Mouse (Mus musculus) embryo, embryonic 10 days (tissue): Measurements from ENCODE around the gene Ssxb1.
"Not testable (repeated sequence)": the region's sequence is repeated elsewhere in the genome, so short reads cannot be mapped to it uniquely, and the experiment has no call there.

Experiments used
- DNase-seq: peaks from one replicate; pipeline ENCODE4 v3.0.0-alpha.2; 2015; ENCODE audit warnings: low spot score

Ssxb1 gene

GRCm38 (mm10) chrX:8413005-8413404 lies at the start of gene Ssxb1:
Gene Ssxb1, plus strand, starts transcription at chrX:8413305.
- DNase-seq = not testable (repeated sequence)

- not testable (repeated sequence) for DNase-seq
Measured at GRCm38 (mm10) chrX:8366678-8367077, 46.4 kb upstream of the Ssxb1 start, which contains the start of gene Ssxb9. Gene Ssxb9, plus strand, starts transcription at chrX:8366978.

- DNase-seq = not testable (repeated sequence)
Measured at GRCm38 (mm10) chrX:8461626-8462025, 48.5 kb downstream of the Ssxb1 start, which contains the start of gene Ssxb2. Gene Ssxb2, minus strand, starts transcription at chrX:8461726.
